Mouse (Mus musculus) A20 (cell line): ENCODE measurements around the gene Gm21970.

Source experiments
- DNase-seq: peaks from one replicate; pipeline ENCODE4 v3.0.0-alpha.2; 2011; ENCODE audit warnings: low read depth, low spot score

The Gm21970 gene

DNA sequence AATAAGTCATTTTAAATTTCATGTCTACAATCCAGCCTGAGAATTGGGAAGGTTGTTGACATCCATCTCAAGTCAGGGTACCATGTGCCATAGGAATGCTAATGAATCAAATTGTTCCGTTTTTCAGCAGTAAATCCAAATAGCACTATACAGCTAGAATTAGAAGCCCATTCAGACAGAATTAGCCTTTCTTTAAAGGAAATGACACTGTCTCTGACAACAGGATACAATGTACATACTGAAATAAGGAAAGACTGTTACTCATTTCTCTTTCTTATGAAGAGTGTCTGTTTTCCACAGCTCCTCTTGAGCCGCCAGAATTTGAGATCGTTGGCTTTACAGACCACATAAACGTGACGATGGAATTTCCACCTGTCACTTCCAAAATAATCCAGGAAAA, at the start of gene Gm21970:
Gm21970 (plus strand) TSS at position 301 of the 400 bp plus-strand sequence.
- DNase-seq, result no peak

DNA sequence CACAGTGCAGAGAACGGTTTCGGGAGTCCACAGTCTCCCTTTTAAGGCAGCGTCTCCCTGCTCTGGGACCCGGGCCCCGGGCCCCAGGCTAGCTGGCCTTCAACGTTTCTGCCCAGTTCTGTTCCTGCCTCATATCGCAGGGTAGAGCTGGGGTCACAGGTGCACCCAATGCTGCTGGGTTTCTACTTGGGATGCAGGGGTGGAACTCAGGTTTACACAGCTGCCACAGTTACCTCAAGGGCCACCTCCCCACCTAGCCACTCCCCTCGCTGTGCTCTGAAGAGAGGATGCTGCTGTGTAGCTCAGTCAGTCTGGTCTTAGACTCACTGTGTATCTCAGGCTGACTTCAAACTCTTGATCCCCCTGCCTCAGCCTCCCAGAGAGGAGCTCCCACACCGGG, 45.0 kb upstream of the Gm21970 start:
- peak; percentile 79 for DNase-seq

DNA sequence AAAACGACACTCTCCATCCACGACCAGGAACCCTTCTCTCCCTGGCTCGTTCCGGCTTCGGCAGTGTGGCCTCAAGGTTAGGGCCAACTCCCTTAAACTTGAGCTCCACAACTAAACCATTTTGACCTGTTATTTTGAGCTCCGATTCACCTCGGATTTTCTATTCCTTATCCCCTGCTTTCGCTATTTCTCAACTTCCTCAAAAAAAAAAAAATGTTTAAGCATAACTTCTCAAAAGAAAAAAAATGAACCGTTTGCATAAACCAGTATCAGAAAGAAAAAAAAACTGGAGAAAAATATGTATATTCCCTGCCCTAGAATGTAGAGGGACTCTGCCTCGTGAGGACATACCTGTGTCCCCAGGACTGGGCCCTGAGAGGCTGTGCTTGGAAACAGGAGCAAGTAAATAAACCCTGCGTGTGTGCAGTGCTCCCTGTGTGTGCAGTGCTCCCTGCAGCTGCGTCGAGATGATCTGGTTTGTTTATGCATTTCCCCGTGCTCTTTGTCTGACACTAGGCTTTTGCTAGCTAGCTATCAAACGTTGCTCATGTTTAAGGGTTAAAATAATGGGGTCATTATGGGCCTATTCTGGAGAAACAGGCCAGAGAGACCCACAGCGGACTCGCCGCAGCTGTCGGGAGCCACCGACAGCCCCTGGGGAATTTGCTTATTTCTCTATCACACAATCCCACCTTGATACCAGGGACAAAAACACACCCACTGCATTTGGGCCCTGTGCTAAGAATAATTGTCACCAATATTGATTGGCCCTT, 43.8 kb upstream of the Gm21970 start:
- peak; percentile 93 for DNase-seq

DNA sequence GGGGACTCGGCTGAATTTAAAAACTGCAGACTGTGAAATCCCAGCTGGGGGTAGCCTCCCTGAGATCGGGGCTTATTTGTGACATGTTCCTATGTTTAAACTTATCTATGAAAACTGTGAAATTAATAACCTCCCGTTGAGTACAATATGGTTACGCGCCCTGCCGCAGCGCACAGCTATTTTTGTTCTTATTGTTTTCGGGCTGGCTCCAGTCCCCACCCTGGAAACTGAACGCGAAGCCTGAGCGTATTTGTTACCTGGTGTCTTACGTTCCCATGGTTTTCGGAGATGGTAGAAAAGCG, 43.3 kb upstream of the Gm21970 start:
- no peak for DNase-seq

DNA sequence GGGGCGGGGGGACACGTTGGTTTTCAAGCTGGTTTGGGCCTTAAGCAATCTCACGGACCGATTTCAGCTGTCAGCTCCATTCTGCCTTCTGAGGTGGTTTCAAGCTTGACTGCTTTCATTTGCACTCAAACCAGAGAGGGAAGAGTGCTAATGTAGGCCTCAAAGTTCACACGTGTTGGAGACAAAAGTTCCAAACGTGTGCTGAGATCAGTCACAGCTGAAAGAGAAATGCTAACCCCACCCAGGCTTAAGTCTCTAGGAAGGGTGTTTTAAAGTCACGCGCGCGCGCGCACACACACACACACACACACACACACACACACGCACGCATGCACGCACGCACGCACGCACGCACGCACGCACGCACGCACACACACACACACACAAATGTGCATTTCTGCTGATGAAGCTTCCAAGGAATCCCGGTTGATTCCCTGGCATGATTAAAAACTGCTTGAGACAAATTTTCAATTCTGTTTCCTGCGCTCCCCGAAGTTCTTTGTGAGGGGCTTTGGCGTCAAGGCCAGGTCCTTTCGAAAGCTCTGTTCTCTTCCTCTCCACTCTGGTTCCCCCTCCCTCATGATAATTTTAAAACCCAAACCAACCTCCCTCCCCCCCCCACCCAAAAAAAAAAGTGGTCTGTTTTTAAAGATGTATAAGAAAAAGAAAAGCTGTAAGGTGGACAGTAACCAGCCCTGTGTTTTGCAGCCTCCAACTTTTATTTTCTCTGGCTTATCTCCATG, 42.8 kb upstream of the Gm21970 start:
- DNase-seq, result peak; percentile 85

DNA sequence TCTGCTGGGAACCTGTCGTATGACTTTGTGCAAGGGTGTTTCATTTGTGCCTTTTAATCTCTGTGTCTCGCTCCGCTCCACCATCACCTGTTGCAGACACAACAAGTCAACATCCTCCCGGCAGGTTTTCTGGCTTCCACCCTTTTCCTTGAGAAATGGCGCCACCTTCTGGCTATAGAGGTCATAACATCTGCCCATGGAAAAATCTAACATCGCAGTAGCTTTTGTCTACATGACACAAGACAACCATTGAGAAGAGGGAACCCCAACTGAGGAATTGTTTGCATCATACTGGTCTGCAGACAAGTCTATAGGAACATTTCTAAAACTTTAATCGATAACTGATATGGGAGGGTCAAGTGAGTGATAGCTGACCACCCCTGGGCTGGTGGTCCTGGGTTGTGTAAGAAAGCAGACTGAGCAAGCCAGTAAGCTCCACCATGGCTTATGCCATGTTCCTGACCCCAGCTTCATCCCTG, 39.4 kb upstream of the Gm21970 start:
- peak; percentile 81 for DNase-seq

DNA sequence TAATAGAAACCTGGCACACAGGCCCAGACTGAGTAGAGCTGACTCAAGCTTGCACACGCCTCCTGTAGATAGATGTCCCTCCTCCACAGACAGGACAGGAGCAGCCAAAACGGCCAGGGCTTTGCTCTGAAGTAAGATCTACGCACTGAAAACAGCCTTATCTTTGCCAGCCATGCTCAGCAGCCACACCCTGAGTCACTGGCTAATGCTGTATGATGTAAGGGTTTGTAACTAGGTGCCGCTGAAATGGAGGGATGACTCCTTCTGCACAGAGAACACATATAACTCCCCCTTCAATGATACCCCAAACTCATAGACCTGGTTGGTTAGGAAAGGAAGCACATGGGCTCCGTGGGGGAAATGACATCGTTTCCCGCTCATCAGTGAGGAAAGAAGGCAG, 38.8 kb upstream of the Gm21970 start:
- no peak for DNase-seq

DNA sequence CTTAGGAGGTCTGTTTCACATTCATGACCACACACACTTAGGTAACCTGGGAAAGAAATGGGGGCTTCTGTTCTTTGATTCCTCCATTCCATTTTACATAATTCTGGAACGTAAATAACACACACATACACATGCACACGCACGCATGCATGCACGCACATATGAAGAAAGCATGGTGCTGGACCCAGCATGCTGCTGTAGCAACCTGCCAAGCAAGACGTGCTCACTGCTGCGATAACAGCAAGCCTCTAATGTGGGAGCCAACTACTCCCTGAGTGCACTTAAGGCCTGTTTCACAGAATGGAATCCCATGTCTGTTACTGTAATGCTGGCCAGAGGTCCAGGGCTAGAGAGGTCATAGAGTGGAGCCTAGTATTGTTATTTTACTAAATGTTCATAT, 38.3 kb upstream of the Gm21970 start:
- DNase-seq, result no peak

DNA sequence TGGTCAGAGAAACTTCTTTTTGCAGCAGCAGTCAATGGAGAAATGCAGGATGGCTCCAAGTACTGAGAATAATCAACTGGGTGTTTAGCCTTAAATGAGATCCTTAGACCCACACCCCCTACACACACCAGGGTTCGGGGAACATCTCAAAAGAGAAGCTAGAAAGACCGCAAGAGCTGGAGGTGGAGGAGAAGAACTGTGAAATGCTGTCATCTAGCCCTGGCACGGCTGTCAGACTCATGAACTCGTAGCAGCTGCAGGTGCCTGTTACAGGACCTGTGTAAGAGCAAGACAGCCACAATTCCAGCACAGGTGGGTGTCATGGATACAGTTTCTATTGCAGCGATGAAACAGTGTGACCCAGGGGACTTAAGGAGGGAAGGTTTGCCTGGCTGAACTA, 37.9 kb upstream of the Gm21970 start:
- DNase-seq, result no peak

DNA sequence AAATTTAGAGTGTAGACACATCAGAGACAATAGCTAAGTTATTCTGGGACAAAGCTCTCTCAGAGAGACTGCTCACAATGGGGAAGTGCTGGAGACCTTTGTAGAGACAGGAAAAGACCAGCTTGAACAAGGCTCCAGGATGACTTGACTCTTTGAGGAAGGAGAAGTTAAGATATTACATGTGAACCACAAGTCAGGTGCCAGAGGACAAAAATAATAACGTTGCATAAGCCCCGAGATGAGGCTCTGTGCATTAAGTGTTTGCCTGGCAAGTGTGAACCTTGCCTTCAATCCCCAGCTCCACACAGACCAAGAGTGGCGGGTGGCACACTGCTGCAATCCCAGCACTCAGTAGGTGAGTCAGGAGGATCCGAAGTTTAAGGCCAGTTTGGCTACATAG, 36.9 kb upstream of the Gm21970 start:
- peak; percentile 82 for DNase-seq

DNA sequence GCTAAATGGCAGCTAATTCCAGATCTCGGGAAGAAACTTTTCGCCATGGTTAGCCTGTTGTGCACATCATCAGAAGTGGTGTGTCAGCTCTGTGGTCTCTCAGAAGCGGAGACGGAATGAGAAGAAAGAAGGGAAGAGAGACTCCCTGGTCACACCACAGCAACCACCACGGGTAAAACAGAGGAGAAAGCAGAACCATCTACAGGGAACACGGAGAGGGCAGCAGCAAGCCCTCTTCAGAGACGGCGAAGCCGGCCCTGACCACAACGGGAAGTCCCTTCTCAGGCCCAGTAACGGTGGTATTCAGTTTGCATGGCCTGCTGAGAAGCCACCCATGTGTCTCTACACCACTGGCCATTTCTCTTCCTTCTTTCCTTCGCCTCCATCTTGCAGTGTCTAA, 36.4 kb upstream of the Gm21970 start:
- peak; percentile 85 for DNase-seq

DNA sequence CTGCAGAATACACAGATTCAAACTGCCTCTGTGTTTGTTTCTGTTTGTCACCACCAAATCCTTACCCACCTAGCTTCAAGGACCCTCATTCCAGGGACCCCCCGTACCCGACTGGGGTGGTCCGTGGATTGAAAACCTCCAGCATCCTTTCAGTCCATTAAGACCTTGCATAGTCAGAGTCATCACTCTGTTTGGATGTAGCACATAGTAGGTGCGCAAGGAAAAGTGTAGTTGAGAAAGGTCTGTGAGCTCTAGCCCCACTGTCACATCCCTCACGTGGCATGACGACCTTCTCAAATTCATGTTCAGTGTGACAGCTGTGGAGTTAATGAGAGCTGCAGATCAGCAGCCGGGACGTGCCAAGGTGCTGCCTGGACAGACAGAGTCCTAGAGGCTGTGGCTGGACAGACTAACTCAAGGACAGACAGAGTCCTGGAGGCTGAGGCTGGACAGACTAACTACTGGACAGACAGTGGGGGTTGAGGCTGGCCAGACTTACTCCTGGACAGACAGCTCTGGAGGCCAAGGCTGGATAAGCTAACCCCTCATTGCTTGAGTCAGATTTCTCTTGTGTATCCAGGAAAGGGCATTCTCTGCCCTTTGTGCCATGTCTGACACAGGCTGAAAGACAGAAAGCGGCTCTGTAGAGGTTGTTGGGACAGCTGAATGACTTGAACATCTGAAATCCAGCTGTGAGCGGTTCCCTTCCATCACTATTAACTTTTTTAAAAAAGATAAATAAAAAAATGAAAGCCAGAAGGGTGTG, 34.6 kb upstream of the Gm21970 start:
- DNase-seq, result no peak

DNA sequence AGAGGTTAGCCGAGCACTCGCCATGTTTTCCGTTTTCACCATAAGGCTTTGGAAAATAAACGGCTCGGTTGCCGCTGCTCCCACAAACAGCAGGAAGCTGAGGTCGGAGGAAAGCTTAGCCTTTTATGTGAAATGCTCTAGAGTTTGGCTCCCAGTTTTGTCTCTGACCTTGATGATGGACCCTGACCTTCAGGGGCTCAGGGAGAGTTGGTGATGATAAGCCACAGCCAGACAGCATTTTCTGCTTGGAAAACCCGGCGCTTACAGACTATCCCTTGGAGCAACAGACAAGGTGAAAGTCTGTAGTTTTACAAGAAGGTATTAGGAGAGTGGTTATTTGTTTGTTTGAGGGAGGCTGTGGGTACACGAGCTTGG, 34.0 kb upstream of the Gm21970 start:
- no peak for DNase-seq

DNA sequence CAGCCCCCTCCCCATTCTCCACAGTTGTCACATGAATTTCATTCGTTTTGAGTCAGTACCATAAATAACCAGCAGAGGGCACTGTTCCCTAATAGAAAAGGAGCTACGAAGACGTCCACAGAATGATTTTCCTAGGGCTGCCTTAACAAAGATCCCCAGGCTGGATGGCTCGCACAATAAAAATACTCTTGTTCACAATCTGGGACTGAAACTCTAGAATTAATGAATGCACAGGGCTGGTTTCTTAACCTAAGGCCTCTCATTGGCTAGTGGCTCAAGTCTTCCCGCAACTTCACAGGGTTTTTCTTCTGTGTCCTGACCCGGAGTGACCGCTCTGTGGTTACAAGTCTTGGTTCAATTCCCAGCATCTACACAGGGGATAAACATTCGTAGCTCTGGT, 33.0 kb upstream of the Gm21970 start:
- DNase-seq, result no peak

DNA sequence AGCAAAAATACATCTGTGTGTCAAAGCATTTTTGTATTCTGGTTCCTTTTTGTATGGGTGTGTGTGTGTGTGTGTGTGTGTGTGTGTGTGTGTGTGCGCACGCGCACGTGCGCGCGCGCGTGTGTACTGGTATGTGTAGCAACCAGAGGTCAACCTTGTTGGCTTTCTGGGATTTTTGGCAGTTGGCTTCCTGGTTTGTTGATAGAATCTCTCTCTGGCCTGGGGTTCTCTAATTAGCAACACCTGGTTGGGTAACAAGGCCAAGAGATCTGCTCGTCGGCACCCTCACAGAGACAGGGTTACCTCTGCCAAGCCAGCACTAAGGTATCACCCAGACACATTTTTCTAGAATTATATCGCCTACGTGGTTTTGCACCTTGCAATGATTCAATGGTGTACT, 32.0 kb upstream of the Gm21970 start:
- DNase-seq, result no peak

DNA sequence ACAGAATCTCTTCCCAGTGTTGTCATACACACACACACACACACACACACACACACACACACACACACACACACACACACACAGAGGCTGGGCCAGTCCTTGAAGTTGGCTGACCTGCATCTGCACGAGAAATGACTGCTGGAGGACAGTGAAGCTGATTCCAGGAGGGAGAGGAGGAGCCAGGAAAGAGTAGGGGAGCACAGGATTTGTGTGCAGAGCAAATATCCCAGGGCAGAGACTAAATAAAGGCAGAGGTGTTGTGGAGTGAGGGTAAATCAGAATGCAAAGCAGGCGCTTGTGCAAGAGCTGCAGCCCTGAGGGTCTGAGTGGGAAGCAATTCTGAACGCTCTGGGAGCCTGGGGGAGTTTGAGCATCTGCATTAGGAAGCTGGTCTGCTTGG, 31.4 kb upstream of the Gm21970 start:
- no peak for DNase-seq

DNA sequence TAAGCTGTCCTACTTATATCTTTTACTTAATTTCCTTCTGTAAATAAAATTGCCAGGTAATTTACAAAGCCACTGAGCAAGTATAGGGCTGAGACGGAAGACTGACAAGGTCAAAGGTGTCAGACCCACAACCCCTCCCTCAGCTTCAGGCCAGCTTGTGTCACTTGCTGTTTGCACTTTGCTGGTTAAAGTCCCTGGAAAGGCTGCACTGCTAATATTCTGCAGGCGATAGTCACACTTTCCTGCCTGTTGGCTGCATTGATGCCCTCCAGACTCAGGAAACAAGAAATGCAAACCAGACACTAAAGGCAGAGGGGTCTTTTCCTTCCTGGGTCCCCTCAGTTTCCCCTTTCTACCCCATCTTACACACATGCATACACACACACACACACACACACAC, 29.5 kb upstream of the Gm21970 start:
- DNase-seq, result no peak

DNA sequence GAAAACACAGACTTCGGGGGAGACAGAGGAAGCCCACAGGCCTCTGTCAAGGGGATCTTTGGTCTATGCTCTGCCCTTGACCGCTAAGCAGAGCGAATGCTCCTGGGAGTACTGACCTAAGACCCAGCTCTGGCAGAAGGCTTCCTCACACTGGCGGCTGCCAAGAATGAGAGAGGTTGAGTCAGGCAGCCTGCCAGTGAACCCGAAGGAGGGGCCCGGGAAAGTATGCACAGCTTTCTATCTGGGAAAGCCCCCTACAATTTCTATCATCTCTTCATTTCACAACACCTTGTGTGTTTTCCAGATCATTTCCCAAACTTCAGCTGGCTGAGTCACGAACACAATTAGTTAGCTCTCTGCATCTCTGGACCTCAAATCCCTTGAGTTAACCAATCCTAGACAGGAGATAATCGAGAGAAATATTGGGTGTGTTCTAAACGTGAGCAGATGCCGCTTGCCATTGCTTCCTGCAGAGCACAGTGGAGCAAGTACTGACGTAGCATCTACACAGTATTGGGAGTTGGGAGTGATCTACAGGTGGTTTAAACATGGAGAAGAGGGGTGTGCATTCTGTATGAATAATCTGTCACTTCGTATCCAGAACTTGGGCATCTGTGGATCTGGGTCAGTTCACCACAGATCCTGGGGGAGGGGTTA, 28.8 kb upstream of the Gm21970 start:
- no peak for DNase-seq

DNA sequence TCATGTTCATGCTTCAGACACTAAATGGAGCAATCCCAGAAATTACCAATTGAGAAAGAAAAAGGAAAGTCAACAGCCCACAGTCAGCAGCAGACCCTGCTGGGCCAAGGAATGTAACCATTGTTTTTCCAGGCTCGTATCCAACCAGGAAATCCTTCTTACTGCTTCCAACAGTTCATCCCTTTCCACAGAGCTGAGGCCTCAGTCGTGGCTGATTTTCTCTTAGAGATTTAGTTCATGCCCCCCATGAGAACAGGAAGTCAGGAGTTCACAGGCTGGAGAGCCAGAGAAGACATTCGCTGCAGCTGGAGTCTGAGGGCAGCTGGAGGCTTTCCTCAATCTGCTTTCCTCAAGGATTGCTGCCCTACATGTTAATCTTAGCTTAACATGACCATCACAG, 28.0 kb upstream of the Gm21970 start:
- no peak for DNase-seq

DNA sequence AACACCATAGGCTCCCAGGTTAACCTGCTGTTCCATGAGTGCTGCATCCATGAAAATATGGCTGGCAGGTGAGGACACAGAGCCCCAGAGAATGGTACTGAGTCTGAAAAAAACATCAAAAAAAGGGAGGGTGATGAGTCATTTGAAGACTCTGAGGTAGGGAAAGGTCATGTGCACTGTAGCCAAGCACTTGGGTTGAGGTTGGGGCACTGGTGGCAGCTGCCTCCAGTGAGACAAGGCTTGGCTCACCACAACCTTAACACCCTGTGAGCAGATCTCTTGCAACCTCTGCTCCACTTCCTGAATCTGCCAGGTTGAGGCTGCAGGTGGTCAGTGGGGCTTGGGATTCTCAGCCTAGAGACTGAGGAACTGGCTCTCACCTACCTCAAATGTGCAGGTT, 25.0 kb upstream of the Gm21970 start:
- DNase-seq, result peak; percentile 84

DNA sequence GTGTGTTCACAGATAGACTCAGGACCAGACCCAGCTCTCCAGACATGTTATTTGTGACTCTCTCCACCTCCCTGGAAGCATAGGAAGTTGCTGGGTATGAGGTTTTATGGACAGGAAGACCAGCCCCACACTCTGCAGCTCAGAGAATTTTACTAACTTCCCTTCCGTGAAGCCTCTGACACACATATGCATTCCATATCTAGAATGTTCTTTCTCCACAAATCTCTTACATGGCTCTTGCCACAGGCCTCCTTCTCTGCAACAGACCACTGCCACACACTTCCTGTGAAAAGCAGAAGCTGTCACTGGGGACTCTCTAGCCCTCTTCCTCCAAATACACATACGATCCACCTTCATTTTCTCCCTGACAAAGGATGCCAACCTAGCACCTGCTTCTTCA, 24.5 kb upstream of the Gm21970 start:
- DNase-seq, result peak; percentile 49
